Mouse (Mus musculus) ovary, postnatal 14 days (tissue): Measurements from ENCODE around the gene Med13l.

Experiments
- DNase-seq: peaks from one replicate; pipeline ENCODE4 v3.0.0; 2022; ENCODE audit warnings: low spot score

Gene Med13l

GRCm38 (mm10) chr5:118658256-118658837, 97.9 kb downstream of the Med13l start:
- no peak for DNase-seq

DNA sequence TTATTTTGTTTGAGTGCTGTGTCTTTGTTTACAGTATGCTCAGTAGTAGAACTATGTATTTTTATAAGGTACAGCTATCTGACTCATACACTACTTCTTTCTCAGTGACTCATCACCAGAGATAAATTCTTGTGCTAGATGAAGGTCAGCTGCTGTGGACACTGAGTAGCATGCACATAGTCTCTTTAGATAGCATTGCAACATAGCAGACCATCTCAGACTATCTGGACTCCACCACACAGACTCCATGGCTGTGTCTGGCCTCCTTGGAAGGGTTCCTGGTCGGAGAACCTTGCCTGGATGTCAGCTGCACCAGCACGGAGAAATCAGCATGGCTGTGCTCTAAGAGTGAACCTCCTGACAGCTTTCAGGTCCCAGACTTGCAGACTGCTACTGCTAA, 99.2 kb downstream of the Med13l start:
- no peak for DNase-seq

DNA sequence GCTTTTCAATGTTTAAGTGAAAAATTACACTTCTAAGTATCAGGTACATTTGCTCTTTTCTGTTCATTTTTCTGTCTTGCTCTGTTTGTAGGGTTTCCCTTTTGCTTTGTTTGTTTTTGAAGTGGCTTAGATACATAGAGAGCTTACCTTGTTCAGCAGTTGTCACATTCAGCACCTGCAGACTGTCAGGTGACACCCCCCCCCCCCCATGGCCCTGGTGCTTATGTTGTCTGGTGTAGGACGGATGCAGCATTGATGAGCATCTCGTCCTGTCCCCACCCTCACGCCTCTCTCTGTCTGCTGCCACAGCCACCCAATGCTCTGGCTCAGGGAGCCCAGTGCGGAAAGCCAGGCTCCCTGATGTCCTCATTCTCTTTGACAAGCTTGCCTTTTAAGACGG, 101.3 kb downstream of the Med13l start:
- DNase-seq, result no peak

DNA sequence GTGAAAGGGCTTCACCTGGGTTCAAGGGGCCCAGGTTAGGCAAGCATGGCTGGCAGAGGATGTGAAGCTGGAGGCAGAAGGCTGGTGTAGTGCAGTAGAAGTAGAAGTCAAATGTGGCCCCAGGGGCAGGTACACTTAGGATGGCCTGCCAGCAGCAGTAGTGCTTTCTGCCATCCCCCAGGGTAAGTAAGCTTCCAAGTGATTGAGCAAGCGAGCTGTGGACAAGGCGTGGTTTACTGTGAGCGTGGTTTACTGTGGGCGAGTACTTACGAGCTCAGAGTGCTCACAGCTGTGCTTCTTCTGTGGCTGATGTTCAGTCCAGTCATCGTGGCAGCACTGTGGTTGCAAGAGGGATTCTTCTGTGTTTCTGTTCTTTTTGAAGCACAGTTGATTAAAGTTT, 103.5 kb downstream of the Med13l start:
- no peak for DNase-seq

- DNase-seq, result no peak
Observed at GRCm38 (mm10) chr5:118665023-118665422, 104.5 kb downstream of the Med13l start.

GRCm38 (mm10) chr5:118666437-118667207, 106.1 kb downstream of the Med13l start:
- no peak for DNase-seq

- no peak for DNase-seq
Observed at GRCm38 (mm10) chr5:118667863-118668262, 107.4 kb downstream of the Med13l start.

DNA sequence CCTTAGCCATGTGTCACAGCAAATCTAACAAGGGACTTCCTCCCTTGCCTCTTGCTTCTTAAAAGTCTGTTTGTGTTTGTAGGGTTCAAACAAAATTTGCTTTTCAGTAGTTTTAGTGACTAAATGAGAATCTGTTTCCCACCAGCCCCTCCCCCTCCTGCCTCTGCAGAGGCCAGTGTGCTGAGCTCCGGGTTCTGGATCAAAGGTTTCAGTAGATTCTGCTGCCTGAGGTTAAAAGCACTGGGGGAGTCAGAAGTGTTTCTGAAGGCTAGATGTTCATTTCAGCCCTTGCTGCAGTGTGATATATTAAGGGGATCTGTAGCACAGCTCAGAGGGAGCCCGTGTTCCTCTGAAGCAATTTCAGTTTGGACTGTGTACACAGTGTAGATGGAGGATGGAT, 108.5 kb downstream of the Med13l start:
- no peak for DNase-seq

- no peak for DNase-seq
Observed at GRCm38 (mm10) chr5:118672111-118672510, 111.6 kb downstream of the Med13l start.

GRCm38 (mm10) chr5:118673859-118674258, 113.4 kb downstream of the Med13l start:
- DNase-seq, result no peak

DNA sequence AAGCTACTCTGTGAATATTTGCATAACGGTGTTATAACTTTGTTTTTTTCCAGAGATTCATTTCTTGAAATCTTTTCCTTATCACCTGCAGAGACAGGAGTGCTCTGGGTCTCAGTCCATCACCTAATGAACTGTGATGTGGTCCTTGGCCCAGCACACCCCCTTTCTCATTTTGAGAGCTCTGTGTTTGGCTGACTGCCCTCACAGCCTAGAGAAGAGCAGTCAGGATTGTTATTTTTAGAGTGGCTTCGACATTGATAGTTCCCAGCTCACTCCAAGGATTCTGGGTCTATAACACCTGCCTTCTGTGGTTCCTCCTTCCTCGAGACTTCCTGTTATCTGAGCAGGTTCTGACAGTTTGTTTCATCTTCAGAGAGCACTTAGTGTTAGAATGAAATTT, 113.8 kb downstream of the Med13l start:
- no peak for DNase-seq

- no peak for DNase-seq
Observed at GRCm38 (mm10) chr5:118675697-118676096, 115.2 kb downstream of the Med13l start.

DNA sequence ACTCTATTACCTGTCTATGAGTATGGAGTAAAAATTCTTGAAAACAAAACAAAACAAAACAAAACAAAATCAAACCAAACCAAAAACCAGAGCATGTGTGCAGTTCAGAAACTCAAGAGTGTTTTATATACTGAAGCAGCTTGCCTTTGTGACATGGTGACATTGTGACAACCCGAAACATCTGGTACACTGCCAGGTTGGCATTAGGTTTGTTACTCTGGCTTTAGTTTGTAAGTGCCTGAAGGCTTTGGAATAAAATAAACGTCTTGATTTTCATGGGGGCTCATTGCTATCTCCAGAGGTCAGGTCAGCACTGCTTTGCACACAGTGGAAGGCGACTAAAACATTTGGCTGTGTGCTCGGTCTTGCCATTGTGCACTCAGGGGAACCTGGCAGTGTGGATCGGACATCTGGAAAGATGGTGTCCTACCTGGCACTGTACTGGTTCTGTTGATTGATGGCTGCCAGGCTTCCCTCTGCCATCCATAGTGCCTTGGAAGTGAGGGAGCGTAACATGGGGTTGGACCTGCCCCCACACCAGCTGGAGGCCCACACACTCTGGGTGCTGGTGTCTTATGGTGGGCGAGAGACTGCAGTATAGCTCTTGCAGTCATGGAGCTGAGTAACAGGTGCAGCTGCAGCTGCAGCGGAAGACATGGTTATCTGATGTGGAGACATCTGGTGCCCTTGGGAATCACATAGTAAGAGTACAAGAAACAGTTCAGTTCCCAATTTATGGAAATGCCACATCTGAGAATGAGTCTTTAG, 115.9 kb downstream of the Med13l start:
- no peak for DNase-seq

DNA sequence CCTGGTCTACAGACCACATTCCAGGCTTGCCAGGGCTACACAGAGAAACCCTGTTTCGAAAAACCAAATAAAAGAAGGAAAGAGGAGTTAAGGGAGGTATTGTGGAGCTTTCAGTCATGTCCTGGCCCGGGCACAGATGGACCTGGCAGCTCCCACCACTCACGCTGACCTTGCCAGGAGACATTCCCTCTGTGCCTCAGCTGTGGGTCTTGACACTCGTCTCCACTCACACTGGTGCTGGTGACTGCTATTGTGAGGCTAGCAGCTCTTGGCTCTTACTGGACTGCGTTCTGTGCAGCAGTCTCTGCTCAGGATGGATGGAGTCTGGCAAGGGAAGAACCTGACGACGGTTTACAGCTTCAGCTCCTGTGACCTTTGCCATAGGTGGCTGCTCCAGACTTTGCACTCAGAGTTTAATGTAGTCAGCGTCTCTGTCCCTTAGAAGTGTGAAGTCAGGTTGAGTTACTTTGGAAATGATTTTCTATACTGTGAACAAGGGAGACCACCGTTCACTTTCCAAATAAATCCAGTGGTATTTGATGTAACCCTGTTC, 118.9 kb downstream of the Med13l start:
- DNase-seq, result no peak

DNA sequence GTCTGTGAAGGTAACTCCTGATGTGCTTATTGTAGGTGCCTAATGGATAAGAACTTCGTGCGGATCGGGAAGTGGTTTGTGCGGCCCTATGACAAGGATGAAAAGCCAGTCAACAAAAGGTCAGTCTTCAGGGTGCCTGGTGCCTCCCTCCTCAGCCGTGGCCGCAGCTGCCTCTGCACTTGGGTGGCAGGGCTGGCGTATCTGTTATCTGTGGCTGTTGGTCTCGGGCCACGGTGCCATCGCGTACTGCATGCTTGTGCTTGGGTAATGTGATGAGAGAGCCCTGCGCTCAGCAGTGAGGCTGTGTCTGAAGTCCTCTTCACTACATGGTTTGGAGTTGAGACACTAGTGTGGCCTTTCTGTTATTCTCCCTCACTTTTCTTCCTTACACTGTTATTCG, 120.4 kb downstream of the Med13l start:
- DNase-seq, result no peak

- no peak for DNase-seq
Observed at GRCm38 (mm10) chr5:118682007-118682406, 121.5 kb downstream of the Med13l start.

DNA sequence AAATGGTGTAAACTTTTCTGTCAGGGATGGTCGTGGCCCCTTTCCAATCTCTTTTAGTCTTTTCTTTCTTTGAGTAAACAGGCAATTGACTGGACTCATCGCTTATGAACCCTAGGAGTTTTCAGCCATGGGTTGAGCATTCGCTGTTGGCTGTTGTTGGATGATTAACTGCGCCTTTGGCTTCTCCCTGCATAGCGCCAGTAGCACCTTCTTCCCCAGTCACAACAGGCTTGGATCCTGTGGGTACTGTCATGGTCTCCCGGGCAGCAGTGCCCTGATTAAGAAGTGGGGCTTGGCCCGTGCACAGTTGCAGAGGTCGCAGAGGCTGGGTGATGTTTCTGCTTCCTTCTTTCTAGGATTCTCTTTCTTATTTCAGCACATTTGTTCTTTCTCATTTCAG, 124.7 kb downstream of the Med13l start:
- no peak for DNase-seq

DNA sequence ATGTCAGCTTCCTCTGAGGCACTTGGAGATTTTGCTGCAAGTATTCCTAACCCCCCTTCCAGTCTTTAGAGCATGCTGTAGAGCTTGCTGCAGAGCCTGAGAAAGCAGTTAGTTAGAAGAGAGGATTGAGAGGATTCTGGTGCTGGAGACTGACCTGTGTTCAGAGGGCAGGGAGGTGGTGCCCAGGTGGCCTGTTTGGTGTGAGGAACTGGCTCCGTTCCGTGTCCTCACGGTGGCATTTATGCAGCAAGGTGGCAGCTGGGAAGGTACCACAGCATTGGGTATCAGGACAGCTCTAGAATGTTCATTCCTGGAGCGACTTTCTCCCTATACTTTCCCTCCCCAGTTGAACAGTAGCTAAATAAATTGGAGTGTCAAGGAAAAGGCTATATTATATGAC, 125.5 kb downstream of the Med13l start:
- DNase-seq, result no peak

DNA sequence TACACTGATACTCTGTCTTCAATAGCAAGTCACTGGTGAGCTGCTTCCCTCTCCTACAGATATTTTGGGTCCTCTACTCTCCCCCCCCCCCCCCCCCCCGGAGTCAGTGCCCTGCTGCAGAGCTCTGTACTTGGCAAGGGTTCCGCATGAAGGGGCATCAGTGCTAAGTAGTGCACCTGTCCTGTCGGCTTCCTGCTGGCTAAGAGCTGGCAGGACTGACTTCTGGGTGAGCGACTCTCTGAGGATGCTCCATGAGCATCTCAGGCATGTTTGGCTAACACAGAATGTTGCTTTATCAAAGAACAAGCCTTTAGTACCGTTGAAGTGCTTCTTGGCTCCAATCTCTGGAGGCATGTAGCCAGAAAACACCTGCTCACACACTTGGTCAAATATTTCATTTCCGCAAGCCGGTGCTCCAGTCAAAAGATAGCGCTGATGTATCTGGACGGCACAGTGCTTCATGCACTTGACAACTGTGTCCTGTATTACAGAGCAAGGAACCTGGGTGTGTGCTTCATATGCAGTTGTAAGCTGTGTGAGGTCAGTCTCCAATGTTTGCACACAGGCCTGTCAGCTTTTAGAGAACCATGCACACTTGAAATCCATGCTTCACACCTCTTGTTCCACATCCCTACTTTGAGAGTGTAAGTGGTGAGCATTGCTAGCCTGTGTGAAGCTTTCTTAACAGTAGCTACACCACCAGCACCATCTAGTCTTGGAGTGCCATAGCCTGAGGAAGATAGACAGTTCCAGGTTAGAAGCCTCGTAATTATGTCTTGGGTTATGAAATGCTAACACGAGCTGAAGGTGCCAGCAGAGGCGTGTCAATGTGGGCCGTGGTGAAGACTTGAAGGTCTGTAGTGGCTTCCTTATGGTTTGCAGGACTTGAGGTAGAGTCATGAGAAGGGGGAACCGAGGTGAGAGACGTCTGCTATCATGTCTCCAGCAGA, 128.7 kb downstream of the Med13l start:
- DNase-seq, result no peak

GRCm38 (mm10) chr5:118691025-118691709, 130.7 kb downstream of the Med13l start:
- DNase-seq, result no peak

GRCm38 (mm10) chr5:118691710-118692040, 131.2 kb downstream of the Med13l start:
- DNase-seq, result no peak
